Mouse (Mus musculus) cerebellum, postnatal 25 days (tissue): ENCODE data around the gene Ahdc1.
"Not testable (repeated sequence)": the region's sequence is repeated elsewhere in the genome, so short reads cannot be mapped to it uniquely, and the experiment has no call there.

Experiments
- DNase-seq, 2 experiments: peaks; one replicate each; pipeline ENCODE4 v3.0.0; 2021; ENCODE audit warnings: mixed read lengths in 2 of 2

The Ahdc1 gene

GRCm38 (mm10) chr4:133082216-133082773 is 71.2 kb downstream of the Ahdc1 start:
- peak in 1 of 2 experiments; percentile 19 for DNase-seq

- DNase-seq = peak; percentile 82 to 89
Observed at GRCm38 (mm10) chr4:133083991-133084861, 73.2 kb downstream of the Ahdc1 start.

GRCm38 (mm10) chr4:133085011-133085782 is 74.1 kb downstream of the Ahdc1 start:
- DNase-seq = peak; percentile 77 to 85

GRCm38 (mm10) chr4:133085783-133086342 is 74.8 kb downstream of the Ahdc1 start:
- DNase-seq = peak in 1 of 2 experiments; percentile 22

GRCm38 (mm10) chr4:133087177-133087714 is 76.2 kb downstream of the Ahdc1 start:
- DNase-seq = no peak

- DNase-seq = peak in 1 of 2 experiments; percentile 50
Observed at GRCm38 (mm10) chr4:133087835-133088234, 76.8 kb downstream of the Ahdc1 start.

- no peak for DNase-seq
Observed at GRCm38 (mm10) chr4:133089319-133089718, 78.3 kb downstream of the Ahdc1 start.

GRCm38 (mm10) chr4:133089802-133090201 is 78.7 kb downstream of the Ahdc1 start:
- no peak for DNase-seq

GRCm38 (mm10) chr4:133090276-133090719 is 79.2 kb downstream of the Ahdc1 start:
- no peak for DNase-seq

GRCm38 (mm10) chr4:133090720-133091458 is 79.8 kb downstream of the Ahdc1 start:
- DNase-seq = peak in 1 of 2 experiments; percentile 53

GRCm38 (mm10) chr4:133091459-133091785 is 80.4 kb downstream of the Ahdc1 start:
- DNase-seq = no peak

- DNase-seq = peak; percentile 58 to 68
Observed at GRCm38 (mm10) chr4:133092453-133092901, 81.4 kb downstream of the Ahdc1 start.

GRCm38 (mm10) chr4:133093056-133093455 is 82.0 kb downstream of the Ahdc1 start:
- DNase-seq = no peak

- no peak for DNase-seq
Observed at GRCm38 (mm10) chr4:133093481-133094033, 82.5 kb downstream of the Ahdc1 start.

- DNase-seq = no peak
Observed at GRCm38 (mm10) chr4:133094255-133094654, 83.2 kb downstream of the Ahdc1 start.

GRCm38 (mm10) chr4:133094936-133095733 is 84.1 kb downstream of the Ahdc1 start:
- peak; percentile 83 to 86 for DNase-seq

GRCm38 (mm10) chr4:133095734-133096065 is 84.6 kb downstream of the Ahdc1 start:
- DNase-seq = peak in 1 of 2 experiments; percentile 63

- DNase-seq = not testable (repeated sequence)
Observed at GRCm38 (mm10) chr4:133096671-133097070, 85.6 kb downstream of the Ahdc1 start.

GRCm38 (mm10) chr4:133101751-133102150 is 90.7 kb downstream of the Ahdc1 start:
- peak in 1 of 2 experiments; percentile 52 for DNase-seq

GRCm38 (mm10) chr4:133103525-133104193 is 92.6 kb downstream of the Ahdc1 start:
- DNase-seq = peak; percentile 56 to 61
